8 mouse cellular contexts compared by ENCODE assay signal in the genomic region with DNA sequence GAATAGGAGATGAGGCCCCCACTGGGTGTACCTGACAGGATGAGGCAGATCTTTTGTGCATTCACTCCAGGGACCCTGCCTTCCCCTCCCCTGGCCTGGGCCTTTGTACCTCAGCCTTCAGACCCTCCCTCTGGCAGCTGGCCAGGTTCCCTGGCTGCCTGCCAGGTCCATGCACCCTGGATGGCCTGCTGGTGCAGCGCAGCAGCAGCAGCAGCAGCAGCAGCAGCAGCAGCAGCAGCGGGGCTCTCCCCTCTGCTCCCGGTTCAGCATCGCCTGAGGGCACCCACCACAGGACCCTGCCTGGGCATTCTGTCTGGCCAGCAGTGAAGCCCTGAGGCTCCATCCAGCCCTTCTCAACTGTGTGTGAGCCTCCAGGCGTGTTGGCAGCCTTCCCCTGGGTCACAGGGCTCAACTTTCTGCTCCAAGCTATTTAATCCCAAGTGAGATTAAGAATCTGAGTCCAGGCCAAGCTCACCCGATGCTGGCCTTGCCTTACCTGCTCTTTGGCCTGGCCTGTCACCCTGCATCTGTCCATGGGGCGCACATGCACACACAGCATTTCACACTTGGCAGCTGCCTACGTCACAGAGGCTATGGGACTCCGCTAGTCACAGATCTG. TPM values are rescaled to one million over a fixed set of nuclear protein-coding genes. Genes with fewer than 3 reads are reported as not detected.
DNase-seq lines count a peak whose midpoint lies in the region.

No protein-coding gene starts in this region.

- DNase-seq in frontal cortex, postnatal 10 days (ENCODE audit: low spot score in 2 of 2): peak; percentile 50 to 57
- DNase-seq in frontal cortex, postnatal 36 days (ENCODE audit: low spot score in 2 of 2): no peak
- DNase-seq in adrenal gland, postnatal 25 days: peak; percentile 48
- peak; percentile 23 to 30 for DNase-seq in heart, postnatal 14 days
- peak; percentile 62 to 70 for DNase-seq in kidney, postnatal 36 days
- peak; percentile 62 for DNase-seq in retina, embryonic 14.5 days (ENCODE audit: low spot score)
- no peak for DNase-seq in left cerebral cortex, adult 11 months (ENCODE audit: low spot score)
- no peak for DNase-seq in left cerebral cortex, adult 8-10 months (ENCODE audit: low spot score in 2 of 2)

- intact Hi-C loops in heart, postnatal 14 days (cut with DNase I): no loop called here

RNA-seq across cellular contexts. Expression of a gene that starts 50.5 kb away (rescaled TPM):
- 0.57 and 1.2 TPM in 2 replicates for total RNA-seq in adrenal gland, postnatal 25 days (2021)
- under 1 TPM; 0.17 to 0.22 TPM for total RNA-seq in heart, postnatal 14 days (2021)
- total RNA-seq in left cerebral cortex, adult 8-10 months (2022): 10 to 100 TPM; 43.7 to 47.2 (median 44.4) TPM

Comparison
In these comparisons a context has a peak if more than half of its experiments do, and no peak if none do; other contexts are left out.
1. DNase-seq: peak in frontal cortex, postnatal 10 days (2 of 2), adrenal gland, postnatal 25 days (single experiment), heart, postnatal 14 days (2 of 2), kidney, postnatal 36 days (2 of 2) and retina, embryonic 14.5 days (single experiment); none in frontal cortex, postnatal 36 days (0 of 2), left cerebral cortex, adult 11 months (single experiment) and left cerebral cortex, adult 8-10 months (0 of 2).
2. RNA of a gene that starts 50.5 kb away (total RNA-seq): 43.7 to 47.2 TPM in left cerebral cortex, adult 8-10 months; 0.57 to 1.2 TPM in adrenal gland, postnatal 25 days and 0.17 to 0.22 TPM in heart, postnatal 14 days; every median in the first group is over 10 times any median in the second.